Mouse (Mus musculus) kidney, postnatal 25 days (tissue): ENCODE measurements around the gene Ift88.
A peak's percentile ranks its signal among the peaks of the same experiment; 100 is the strongest.
"Not testable (repeated sequence)": the region's sequence is repeated elsewhere in the genome, so short reads cannot be mapped to it uniquely, and the experiment has no call there.

Experiments used
- DNase-seq, 2 experiments: peaks; one replicate each; pipeline ENCODE4 v3.0.0; 2021; ENCODE audit warnings: mixed read lengths in 2 of 2

The Ift88 gene

DNA sequence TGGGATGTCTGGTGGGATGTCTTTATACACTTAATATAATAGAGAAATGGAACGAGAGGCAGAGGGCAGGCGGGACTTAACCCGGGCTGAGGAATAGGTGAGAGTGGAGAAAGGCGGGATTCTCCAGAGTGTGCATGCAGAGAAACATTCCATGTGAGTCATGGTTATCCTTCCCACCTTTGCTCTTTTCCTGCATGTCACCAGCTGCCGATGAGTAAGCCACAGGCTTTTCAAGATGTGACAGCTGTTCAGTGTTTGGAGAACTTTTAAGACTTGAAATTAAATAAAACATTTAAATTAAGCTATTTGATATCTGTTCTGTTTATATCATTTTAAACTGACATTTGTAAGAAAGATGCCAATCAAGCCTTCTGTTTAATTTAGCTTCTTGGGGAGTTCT is 36.0 kb downstream of the Ift88 start:
- DNase-seq = no peak

DNA sequence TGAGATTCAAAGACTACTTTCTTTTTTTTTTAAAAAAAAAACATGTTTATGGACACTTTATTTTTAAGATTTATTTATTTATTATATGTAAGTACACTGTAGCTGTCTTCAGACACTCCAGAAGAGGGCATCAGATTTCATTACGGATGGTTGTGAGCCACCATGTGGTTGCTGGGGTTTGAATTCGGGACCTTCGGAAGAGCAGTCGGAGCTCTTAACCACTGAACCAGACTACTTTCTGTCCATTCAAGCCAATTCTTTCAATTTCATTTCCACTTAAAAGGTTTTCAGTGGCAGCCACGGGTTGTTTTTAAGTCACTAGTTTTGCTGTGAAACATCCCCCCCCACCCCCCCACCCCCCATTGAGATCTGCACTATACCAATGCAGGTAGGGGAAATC is 36.5 kb downstream of the Ift88 start:
- DNase-seq = not testable (repeated sequence)

DNA sequence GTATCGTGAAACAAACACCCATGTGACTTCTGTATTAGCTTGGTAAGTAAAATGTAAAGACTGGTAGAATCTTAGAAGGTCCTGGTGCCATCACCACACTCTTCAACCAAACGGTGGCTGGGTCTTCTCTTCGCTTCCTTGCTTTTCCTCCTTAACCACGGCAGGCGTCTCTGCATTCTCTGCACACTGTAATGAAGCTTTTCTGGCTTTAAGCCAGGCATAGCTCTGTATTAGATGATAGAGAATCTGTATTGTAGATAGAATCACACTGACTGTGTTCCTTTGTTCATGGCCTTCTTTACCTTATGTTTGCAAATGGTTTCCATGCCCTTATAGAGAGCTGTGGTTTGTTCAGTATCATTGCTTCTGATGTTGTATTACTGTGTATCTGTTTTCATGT is 39.0 kb downstream of the Ift88 start:
- DNase-seq = no peak

DNA sequence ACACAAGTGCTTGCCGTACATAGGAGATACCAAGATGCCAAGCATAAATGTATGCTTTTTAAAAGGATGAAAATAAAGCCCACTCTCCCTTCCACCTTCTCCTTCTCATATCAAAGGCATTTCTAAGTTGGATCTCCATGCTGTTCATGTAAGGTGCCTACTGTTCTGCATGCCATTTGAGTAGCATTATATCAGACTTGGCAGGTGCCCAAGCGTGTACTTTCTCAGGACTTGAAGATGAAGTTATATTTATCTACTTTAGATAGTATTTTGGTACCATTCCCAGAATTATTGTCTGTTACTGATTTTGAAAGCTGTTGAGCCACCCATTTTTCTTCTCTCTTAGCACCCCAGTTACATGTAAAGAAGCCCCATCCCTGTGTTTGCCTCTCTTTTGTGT is 51.2 kb downstream of the Ift88 start:
- no peak for DNase-seq

DNA sequence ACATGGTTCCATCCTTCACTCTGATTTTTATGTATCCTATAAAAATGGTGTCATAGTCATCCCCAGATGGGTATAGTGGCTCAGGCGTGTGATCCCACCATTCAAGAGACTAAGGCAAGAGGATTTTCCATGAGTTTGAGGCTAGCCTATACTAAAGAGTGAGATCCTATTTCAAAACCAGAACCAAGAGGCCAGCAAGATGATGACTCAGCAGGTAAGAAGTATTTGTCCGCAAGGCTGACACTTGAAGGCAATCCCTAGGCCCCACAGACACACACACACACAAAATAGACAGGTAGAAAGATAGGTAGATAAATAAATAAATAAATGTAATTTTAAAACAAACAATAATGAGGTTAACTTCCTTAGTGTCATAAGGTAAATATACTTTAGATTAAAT is 58.4 kb downstream of the Ift88 start:
- DNase-seq = no peak

DNA sequence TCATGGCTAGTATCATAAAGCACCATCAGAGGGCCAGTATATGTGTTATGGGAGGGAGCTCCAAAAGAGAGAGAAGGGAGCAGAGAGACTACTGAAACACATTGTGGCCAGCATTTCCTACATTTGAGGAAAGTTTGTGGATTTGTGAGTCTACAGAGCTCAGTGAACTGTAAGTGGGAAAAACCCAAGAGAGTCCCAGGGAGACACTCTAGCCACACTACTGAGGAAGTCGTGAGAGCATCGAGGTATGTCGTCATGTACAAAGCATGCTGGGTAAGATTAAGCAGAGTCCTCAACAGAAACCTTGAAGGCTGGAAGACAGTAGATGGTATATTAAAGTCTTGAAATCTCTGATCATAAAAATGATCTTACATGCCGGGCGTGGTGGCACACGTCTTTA is 60.3 kb downstream of the Ift88 start:
- DNase-seq = no peak

DNA sequence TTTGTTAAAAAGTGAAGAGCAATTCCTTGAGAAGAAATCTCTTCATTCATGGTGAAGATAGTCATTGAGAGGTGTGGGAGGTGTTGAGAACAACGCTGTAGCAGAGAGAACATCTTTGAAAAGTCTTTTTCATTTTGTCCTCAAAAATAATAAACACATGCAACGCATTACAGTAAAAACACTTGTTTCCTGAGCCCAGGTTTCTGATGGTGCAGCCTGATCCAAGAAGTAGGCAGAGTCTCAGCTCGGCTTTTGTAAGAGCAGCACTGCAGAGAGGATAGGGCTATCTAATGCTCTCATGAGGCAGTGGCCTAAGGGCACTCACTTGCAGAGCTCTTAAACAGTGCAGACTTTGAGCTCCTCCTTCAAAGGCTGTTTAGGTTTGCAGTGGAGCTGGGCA is 65.8 kb downstream of the Ift88 start:
- no peak for DNase-seq

DNA sequence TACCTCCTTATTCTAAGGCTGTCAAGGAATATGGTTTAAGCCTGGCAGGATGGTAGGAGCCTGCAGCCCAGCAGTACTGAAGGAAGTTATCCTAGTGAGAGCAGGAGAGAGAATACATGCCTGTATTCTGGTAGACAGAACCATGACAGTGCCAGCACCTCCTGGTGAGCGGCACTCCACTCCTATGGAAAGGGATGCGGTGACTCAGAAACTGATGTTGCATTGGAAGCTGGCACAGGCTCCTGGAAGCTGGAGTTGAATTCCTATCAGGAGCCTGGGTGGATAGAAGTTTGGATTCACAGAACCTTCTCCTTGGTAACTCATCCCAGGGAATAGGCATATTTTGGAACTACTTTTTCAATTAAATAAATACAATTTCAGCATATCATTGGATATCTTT is 70.0 kb downstream of the Ift88 start:
- no peak for DNase-seq

DNA sequence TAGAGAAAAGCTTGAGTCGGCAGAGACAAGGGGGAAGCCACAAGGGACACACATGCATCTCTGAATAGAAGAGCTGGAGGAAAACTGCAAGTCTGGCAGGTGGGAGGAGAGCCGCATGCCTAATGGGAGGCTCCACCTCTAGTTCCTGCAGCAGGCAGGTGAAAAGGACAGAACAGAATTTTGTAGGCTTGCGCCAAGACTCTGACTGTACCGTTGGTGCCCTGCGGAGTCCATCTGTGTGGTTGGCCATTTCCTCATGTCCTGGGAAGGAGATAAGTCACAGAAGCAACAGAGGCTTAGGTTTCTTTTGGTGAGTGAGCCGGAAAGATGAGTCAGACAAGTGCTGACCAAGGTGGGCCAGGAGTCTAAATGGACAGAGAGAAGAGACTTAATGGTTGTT is 79.9 kb downstream of the Ift88 start:
- DNase-seq = no peak

DNA sequence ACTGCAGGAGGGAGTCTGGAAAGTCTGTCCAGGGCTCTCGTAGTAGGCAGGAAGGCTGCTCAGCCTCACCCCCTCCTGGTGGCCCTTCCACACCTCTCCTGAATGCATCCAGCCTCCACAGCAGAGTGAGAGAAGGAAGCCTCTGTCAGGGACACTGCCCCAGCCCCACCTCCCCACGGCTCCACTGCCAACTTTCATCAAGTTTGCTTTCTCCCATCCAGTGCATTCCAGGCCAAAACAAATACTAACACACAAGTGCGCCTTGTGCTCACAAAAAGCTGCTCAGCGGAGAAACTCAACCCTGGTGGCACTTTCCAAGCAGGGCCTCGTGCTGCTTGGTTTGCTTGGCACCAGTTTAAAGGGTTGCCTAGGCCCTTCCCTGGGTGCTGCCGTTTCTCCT is 85.7 kb downstream of the Ift88 start:
- no peak for DNase-seq

DNA sequence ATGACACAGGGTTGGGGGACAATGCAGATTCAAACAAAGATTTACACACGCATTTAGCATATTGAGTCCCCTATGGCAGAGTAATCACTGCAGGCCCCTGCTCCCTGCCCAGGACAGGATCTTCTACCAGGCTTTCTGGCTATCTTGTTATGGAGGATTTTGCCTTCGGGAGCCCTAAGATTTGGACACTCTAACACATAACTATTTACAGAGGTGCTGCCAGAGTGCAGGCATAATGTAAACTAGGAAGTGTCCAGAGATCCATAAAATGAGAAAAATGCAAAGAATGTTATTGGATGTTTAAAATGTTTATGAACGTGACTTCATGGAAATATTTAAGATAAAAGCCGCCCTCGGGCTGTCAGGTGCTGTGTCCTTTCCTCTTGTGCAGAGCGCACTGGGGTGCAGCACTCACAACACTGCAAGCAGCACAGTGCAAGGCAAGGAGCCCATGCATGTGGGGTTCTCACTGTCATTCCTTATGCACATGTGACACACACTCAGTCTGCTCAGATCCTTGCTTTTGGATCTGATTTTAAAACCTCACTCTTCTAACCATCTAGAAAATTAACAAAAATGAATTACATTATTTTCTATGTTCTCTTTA is 91.4 kb downstream of the Ift88 start:
- no peak for DNase-seq

DNA sequence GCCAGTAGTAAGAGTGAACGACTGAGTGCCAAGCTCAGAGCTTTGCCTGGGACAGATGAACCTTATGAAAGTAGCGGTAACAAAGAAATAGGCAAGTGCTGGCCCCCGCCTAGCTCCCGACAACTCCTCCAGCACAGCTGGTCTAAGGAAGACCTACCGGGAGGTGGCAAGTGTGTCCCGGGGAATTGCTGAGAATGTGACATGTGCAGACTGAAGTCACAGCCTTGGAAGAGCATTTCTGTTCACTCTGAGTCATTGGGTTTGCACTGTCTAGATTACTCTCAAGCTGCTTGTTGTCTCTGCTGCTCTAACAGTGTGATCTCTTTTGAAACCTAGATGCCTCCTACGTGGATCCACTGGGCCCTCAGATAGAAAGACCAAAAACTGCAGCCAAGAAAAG is 93.1 kb downstream of the Ift88 start:
- no peak for DNase-seq

DNA sequence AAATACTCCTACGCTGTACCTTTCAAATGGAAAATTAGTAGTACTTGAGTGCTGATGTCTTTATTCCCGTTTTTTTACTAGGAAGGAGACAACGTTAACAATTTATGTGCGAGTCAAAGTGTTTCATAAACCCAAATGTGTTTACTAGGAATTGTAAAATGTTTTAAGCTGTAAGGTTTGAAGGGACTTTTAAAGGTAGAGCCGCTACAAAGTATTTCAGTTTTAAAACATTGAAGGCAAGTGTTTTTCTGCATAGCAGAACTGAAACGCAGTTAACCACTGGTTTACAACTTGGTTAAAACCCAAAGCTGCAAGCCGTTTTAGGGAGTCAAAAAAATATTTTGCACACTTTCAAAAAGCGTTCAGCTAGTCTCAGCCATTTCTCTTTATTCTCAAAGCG is 99.9 kb downstream of the Ift88 start:
- DNase-seq = no peak

DNA sequence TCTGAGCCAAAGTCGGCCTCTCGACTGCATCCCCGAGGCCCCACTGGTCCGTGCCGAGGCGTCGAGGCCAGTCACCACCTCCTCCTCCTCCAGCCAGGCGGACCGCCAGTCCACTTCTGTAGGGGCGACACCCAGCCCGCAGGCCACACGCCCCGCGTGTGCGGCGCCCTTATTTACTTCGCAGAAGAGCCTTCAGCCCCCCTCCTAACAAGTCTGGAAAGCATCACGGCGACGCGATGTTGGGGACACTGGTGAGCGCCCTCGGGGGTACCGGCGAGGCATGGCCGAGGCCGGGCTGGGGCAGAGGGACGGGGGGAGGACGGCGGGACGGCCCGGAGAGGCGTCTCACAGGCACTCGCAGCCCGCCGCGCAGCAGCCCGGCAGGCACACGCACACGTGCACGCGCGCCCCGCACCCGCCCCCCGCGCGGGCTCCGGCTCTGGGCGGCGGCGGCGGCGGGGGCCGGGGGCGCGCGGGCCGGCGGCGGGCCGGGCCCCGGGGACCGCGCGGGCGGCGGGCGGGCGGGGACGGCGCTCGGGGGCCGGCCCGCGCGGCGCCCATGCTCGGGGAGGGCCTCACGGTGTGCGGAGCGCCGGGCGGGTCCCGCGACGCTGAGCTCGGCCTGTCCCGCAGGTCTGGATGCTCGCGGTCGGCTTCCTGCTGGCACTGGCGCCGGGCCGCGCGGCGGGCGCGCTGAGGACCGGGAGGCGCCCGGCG is 101.0 kb downstream of the Ift88 start, which contains the start of gene Il17d:
Gene Il17d (plus strand): TSS at position 107 of the 717 bp plus-strand sequence.
- peak in 1 of 2 experiments; percentile 47 for DNase-seq

DNA sequence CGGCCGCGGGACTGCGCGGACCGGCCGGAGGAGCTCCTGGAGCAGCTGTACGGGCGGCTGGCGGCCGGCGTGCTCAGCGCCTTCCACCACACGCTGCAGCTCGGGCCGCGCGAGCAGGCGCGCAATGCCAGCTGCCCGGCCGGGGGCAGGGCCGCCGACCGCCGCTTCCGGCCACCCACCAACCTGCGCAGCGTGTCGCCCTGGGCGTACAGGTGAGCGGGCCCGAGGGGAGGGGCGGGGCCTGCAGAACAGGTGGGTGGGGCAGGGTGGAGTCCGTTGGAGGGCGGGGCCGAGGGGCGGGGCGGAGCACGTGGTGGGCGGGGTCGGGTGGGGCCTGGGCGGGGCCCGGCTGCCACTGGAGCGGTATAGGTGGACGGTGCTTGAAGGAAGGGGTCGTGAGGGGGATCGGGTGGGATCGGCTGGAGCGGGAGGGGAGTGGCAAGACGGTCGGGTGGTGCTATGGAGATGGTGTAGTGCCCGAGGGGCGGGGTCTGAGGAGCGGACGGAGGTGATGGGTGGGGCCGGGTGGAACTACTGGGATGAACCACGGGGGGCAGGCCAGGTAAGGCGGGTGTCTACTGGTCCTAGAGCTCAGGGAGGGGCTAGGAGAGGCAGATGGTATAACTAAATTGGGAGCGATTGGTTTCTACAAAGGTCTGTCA is 101.7 kb downstream of the Ift88 start:
- DNase-seq = peak; percentile 74 to 89

DNA sequence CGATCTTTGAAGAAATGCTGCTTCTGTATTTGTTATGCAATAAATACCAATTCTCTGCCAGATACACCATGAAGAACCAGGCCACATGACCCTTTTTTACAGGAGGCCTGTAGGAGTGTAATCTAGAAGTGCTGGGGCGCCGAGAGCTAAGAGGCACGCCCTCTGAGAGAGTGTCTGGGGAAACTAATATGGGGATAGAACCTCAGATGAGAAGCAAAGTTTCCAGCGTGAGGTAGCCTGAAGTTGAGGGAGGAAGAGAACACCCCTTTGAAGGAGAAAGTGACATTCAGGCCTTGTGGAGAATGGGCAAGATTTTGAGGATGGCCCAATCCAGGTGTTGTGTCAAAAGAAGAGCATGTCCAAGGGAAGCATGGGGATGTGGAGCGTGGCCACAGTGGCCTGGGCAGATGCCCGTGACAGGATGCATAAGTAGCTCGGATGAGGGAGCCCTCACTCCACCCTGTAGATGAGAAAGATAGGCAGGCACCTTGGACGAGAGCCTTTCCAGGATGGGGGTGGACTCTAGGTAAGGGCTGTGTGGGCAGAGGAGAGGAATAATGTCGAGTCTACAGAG is 102.3 kb downstream of the Ift88 start:
- DNase-seq = no peak

DNA sequence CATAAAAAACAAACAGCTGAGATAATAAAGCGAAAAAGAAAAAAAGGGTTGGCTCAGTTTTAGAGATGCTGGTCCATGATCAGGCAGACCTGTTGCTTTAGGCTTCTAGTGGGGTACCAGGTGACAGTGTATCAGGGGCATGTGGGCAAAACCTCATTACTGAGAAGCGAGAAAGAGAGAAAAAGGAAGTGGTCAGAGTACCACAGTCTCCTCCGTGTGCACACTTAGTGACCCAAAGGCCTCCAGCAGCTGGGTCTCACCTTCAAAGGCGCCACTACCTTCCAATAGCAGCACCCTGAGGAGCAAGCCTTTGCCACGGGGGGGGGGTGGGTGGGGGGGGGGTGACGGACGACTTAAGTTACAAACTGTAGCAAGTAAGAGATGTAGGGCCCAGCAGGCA is 103.3 kb downstream of the Ift88 start:
- no peak for DNase-seq

DNA sequence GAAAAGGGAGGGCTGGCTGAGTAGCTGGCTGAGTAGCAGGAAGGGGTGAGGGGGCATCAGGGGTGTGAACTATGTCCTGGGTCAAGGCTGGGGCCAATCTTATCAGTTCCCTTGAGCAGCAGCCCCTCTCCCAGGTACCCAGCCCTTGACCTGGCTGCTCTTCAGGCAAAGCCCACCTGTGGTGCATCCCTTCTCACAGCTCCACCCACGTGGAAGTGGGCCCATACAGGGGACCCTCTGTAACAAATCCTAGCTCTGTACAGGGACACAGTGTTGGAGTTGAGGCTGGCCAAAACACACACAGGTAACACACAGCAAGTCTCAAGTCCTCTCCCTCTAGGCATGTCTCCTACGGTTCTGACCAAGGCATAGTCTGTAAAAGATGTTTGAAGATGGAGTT is 103.7 kb downstream of the Ift88 start:
- no peak for DNase-seq

DNA sequence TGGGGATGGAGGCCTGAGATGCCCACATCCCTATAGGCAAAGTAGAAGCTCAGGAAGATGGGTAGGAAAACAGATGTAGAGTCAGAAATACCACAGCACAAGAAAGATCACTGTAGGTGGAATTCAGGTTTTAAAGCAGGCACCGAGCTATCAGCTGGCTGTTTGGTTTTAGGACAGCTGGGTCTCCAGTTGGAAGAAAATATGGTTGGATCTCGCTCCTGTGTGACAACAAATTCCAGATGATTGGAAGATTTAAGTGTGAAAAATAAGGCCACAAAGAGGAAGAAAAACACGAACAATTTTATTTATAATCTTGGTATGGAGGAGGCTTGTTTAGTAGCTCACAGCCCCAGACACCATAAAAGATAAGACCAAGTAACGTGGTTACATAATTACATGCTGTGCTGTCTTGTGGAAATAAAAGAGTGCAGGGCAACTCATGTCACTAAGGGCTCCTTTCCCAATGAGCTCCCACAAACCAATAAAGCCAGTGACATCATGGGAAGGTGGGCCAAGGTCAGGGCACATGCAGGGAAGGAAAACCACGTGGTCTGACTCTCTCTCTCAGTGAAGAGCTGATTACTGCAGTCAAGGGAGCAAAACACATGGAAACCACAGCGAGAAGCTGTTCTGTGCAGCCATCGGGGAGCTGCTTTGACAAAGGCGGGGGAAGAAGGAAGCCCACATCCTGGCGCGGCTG is 105.4 kb downstream of the Ift88 start:
- DNase-seq = no peak

DNA sequence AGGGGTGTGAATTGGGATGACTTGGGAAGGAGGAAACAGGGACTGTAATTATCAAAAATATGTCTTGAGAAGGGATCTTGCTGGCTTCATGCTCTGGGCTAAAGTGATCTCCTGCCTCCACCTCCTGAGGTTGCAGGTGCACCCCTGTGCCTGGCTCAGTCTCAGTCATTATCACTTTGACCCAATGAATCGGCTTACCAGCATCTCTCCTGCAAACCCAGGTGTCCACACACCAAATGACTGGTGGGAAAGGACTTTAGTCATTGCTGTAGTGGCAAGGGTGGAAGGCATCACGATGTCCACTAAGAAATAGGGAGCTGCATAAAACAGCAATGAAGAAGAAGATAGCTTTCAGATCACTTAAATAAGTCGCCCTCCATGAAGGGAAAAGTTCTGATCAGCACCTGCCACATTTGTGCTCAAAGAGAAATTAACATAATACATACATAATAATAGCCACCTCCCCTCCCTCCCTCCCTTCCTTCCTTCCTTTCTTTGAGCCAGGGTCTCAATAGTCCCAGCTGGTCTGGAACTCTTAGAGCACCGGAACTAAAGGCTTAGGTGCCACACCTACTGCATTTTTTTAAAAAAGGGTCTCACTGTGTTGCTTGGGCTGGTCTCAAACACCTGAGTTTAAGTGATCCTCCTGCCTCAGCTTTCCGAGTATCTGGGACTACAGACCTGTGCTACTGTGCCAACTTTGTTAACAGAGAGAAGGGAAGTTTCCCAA is 106.1 kb downstream of the Ift88 start:
- DNase-seq = no peak

DNA sequence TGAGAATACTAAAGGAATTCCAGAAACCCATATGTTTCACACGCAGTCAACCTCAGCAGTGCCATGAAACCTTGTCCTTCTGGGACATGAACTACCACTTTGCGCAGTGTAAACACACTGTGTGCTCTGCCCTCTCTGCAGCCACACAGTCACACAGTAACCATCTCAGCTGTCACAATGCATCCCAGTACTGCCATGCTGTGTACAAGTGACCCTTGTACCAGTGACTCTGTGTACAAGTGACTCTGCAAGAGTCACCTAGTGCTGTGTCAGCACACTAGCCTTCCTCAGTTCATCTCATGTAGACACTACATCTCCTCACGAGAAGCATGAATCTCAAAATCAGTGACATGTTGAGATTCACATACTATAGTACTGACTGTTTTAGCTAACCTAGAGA is 108.7 kb downstream of the Ift88 start:
- no peak for DNase-seq

DNA sequence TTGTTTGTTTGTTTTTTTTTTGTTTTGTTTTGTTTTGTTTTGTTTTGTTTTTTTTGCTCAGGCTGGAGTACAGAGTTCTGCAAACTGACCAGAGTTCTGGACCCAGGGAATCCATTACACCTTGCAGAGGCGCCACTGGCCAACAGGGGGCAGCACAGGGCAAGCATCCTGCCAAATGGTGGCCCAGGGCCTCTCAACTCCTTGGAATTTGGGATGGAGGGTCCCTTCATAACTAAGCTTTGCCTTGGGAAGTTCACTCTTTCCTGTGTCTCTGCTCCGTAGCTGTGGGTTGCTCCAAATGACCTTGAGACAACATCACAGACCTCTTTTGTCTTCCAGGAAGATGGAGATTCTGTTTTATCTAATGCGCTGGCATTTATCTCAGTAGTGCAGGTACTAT is 109.4 kb downstream of the Ift88 start:
- peak; percentile 61 to 72 for DNase-seq

DNA sequence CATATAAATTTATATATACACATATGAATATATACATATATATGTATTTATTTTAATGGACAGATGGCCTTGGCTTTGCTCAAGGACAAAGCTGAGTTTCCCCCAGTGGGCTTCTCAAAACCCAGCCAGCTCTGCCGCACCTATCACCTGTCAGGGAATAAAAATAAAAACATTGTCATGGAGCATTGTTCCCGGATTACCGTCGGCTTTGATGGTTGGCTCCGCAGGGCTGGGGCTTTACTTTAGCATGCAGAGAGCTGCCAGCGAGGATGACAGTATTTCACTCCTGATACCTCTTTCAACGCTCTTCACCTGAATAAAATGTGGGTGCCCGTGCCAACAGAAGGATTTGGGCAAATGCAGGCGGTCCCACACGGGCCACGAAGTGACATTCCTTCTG is 110.0 kb downstream of the Ift88 start:
- no peak for DNase-seq
